Mouse (Mus musculus) lung, postnatal 0 days (tissue): Measurements from ENCODE around the gene Rbp1. TPM values are rescaled to one million over a fixed set of nuclear protein-coding genes. Genes with fewer than 3 reads are reported as not detected.
A peak's percentile ranks its signal among the peaks of the same experiment; 100 is the strongest.

Source experiments
- ATAC-seq: fragments of 200-750 bp; cut with Nextera tagmentation; 2 replicates; pipeline ENCODE4 v1.8.0; 2017; ENCODE audit warnings: moderate library complexity
- DNase-seq: peaks from one replicate; pipeline ENCODE4 v3.0.0-alpha.2; 2016; ENCODE audit warnings: low spot score
- H3K27ac ChIP-seq: fragments of 300-500 bp; sonication (generic); 2 replicates; pipeline ENCODE4 v1.5.1; 2014; ENCODE audit warnings: antibody characterized with exemption, mild to moderate bottlenecking, low read length, mixed read lengths
- H3K27me3 ChIP-seq: fragments of 300-500 bp; sonication (generic); replicated peaks from 2 replicates; pipeline ENCODE4 v1.6.1; 2014; ENCODE audit warnings: low read length, mixed read lengths; ENCODE audit not compliant: insufficient read depth
- H3K36me3 ChIP-seq: fragments of 300-500 bp; sonication (generic); 2 replicates; pipeline ENCODE4 v1.6.1; 2014; ENCODE audit warnings: low read length, mixed read lengths; ENCODE audit not compliant: insufficient read depth
- H3K4me1 ChIP-seq: fragments of 300-500 bp; sonication (generic); 2 replicates; pipeline ENCODE4 v1.6.1; 2014; ENCODE audit warnings: antibody characterized with exemption, low read depth, low read length, mixed read lengths; ENCODE audit not compliant: insufficient read depth
- H3K4me2 ChIP-seq: fragments of 300-500 bp; sonication (generic); replicated peaks from 2 replicates; pipeline ENCODE4 v1.6.1; 2014; ENCODE audit warnings: low read depth, mild to moderate bottlenecking, low read length, moderate library complexity, mixed read lengths
- H3K4me3 ChIP-seq: fragments of 300-500 bp; sonication (generic); 2 replicates; pipeline ENCODE4 v1.5.1; 2014; ENCODE audit warnings: low read depth, low read length
- H3K9ac ChIP-seq: fragments of 300-500 bp; sonication (generic); replicated peaks from 2 replicates; pipeline ENCODE4 v1.6.1; 2014; ENCODE audit warnings: low read depth, mild to moderate bottlenecking
- H3K9me3 ChIP-seq: fragments of 300-500 bp; sonication (generic); 2 replicates; pipeline ENCODE4 v1.6.1; 2016; ENCODE audit warnings: low read length, mixed read lengths
- CTCF ChIP-seq: IDR thresholded peaks from 2 replicates; pipeline ENCODE4 v1.5.1; 2016; ENCODE audit warnings: antibody characterized with exemption, mild to moderate bottlenecking
- EP300 ChIP-seq: IDR thresholded peaks from 2 replicates; pipeline ENCODE4 v1.6.1; 2016; ENCODE audit warnings: antibody characterized with exemption, mild to moderate bottlenecking, control low read depth
- WGBS: fragments of 180-500 bp; shearing (Covaris S2); extraction: QIAGEN DNeasy Blood & Tissue Kit; methylation state at CpG from one replicate; pipeline ENCODE4 v1.1.7; 2014; 5-methylcytosine and 5-hydroxymethylcytosine counted together
- polyA plus RNA-seq: library from polyadenylated mRNA; unstranded; fragments of >200 nt; fragmentation: Nextera tagmentation; extraction: Ambion mirVana; gene quantifications from 2 replicates; pipeline ENCODE4 v1.2.1, GENCODE M21; 2015

Gene Rbp1
- polyA plus RNA-seq: 67.5 and 72.6 TPM in 2 replicates

DNA sequence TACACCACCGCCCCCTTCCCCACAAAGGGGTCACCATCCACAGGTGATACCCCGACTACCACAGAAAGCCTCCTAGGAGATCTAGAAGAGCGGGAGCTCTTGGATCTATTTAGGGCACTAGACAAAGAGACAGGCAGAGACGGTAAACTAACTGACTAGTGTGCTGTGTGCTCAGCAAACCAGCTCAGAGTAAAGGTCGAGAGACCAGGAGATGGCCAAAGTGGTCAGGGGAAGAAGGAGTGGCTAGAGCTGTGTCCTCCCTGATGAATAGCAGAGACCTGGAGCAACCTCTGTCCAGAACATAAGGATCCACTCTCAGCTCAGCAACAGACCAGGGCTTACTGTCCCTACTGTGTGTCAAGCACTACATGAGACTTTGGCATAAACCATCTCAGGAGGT, at the start of gene Rbp1:
Rbp1 (plus strand) TSS at position 306 of the 400 bp plus-strand sequence.
- 66% methylated on average over 5 of the region's 5 CpGs for WGBS
- H3K4me3 ChIP-seq: no peak within 1 kb of the TSS
- H3K9ac ChIP-seq: no peak within 1 kb of the TSS
- no peak for DNase-seq
- H3K9me3 ChIP-seq: no peaks in the 10 kb centered on the region
- peaks cover 3% of the 10 kb centered on the region for H3K4me1 ChIP-seq
- H3K36me3 ChIP-seq: no peaks in the 10 kb centered on the region
- no peak within 1 kb of the TSS for H3K4me2 ChIP-seq
- no peak for TF ChIP-seq EP300
- TF ChIP-seq CTCF: no peak
- H3K27me3 ChIP-seq: no peaks in the 10 kb centered on the region
- no peak for ATAC-seq
- H3K27ac ChIP-seq: no peak within 1 kb of the TSS

DNA sequence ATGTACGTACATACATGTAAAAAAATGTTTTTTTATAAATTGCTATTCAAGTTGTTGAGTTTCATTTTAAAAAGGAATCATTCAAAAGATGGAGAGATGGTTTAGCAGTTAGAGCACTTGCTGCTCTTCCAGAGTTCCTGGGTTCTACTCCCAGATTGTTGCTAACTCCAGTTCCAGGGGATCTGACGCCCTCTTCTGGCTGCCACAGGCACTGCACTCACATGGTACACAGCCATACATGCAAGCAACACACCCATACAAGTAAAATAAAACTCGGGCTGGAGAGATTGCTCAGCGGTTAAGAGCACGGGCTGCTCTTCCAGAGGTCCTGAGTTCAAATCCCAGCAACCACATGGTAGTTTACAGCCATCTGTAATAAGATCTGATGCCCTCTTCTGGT, 49.4 kb upstream of the Rbp1 start:
- no peak overlapping the region for H3K4me2 ChIP-seq
- 86% methylated on average over 5 of the region's 5 CpGs for WGBS
- H3K9me3 ChIP-seq: no peaks in the 10 kb centered on the region
- no peaks in the 10 kb centered on the region for H3K36me3 ChIP-seq
- ATAC-seq: no peak
- H3K27ac ChIP-seq: no peak overlapping the region
- H3K9ac ChIP-seq: no peak overlapping the region
- H3K4me3 ChIP-seq: no peak overlapping the region
- H3K27me3 ChIP-seq: no peaks in the 10 kb centered on the region
- no peak for DNase-seq
- TF ChIP-seq CTCF: 0 out of 2 replicates have a peak, but pooled peaks have one; percentile 10
- TF ChIP-seq EP300: no peak
- H3K4me1 ChIP-seq: no peaks in the 10 kb centered on the region

DNA sequence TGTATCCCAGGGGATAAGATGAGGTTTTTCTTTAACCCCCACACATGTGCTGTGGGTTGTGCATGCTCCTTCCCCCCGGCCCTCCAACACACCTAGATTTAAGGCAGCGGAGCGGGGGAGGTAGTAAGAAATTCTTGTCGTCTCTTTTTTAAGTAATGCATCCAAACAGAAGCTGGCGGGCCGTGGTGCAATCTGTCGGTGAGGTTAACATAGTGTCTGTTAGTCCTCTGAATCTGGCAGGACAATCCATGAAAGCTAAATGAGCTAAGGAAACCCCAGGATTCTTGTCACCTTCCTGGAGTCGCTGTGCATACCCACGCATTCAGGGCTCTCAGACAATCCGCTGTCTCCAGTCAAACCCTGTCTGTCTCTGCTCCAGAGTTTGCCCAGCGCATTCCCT, 47.9 kb upstream of the Rbp1 start:
- H3K4me3 ChIP-seq: no peak overlapping the region
- no peaks in the 10 kb centered on the region for H3K36me3 ChIP-seq
- no peak for DNase-seq
- no peak overlapping the region for H3K9ac ChIP-seq
- ATAC-seq: no peak
- H3K27me3 ChIP-seq: no peaks in the 10 kb centered on the region
- H3K4me2 ChIP-seq: no peak overlapping the region
- H3K9me3 ChIP-seq: no peaks in the 10 kb centered on the region
- 79% methylated on average over 11 of the region's 11 CpGs for WGBS
- no peak overlapping the region for H3K27ac ChIP-seq
- no peaks in the 10 kb centered on the region for H3K4me1 ChIP-seq
- no peak for TF ChIP-seq EP300
- TF ChIP-seq CTCF: no peak

DNA sequence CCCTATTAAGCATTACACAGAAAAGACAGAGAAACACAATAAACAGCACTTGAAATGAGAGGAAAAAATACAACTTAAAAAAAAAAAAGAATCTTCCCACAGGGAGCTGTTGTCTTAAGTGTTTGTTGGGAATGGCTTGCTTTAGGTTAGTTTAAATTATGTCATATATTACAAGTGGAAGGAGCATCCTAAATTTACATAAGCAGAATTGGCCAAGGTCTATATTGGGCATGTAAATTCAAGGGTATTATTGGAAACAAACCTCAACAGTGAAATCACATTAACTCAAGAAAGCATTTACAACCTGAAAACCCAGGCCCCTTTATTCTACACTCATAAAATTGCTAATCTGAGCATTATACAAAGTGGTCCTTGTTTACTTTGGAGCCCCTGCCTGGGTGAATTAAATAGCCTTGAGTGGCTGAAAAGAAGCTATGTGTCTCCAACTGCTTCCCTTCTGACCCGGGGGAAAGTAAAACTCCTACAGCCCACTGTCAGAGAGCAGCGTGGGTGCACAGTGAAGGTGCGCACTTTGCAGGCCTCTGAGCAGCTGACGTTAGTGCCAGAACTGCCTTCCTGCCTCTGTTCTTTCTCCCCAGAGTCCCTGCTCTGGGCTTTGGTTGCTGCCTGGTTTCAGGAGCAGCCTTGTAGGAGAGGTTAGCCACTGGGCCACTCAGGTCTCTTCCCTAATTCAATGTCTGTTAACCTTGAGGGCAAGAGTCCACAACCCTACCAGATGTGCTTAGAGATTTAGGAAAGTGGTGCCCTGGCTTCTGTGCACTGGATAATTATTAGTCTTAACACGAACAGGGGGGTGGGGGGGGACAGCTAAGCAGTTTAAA, 47.2 kb upstream of the Rbp1 start:
- Histone ChIP-seq H3K4me3 (no peak overlapping the region), H3K27ac (no peak overlapping the region), H3K4me2 (no peak overlapping the region), H3K9ac (no peak overlapping the region), H3K27me3 (no peaks in the 10 kb centered on the region), H3K9me3 (no peaks in the 10 kb centered on the region), H3K36me3 (no peaks in the 10 kb centered on the region), H3K4me1 (no peaks in the 10 kb centered on the region)
- ATAC-seq: no peak
- no peak for TF ChIP-seq EP300
- DNase-seq: no peak
- WGBS: 62% methylated on average over 5 of the region's 5 CpGs

DNA sequence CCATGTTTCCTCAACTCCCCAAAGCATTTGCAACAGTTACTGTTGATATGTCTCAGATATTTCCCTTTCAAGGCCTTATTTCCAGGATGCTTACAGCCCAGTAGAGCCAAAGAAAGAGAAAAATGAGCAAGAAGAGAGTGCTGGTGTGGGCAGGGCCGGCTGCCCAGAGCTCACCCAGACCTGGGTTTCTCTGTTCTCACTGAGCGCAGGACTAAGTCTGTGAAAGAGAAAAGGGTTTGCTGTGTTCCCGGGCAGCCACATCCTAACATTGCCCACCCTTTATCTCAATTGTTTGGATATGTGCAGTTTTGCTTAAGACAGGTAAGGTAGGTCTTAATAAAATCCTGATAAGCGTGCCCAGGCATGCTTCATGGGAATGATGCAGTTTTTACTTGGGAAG, 43.0 kb upstream of the Rbp1 start:
- no peak for ATAC-seq
- Histone ChIP-seq H3K27me3 (no peaks in the 10 kb centered on the region), H3K4me2 (no peak overlapping the region), H3K4me1 (no peaks in the 10 kb centered on the region), H3K9me3 (no peaks in the 10 kb centered on the region), H3K36me3 (no peaks in the 10 kb centered on the region), H3K9ac (no peak overlapping the region), H3K27ac (no peak overlapping the region), H3K4me3 (no peak overlapping the region)
- TF ChIP-seq EP300 (no peak), CTCF (no peak)
- 74% methylated on average over 4 of the region's 4 CpGs for WGBS
- no peak for DNase-seq

DNA sequence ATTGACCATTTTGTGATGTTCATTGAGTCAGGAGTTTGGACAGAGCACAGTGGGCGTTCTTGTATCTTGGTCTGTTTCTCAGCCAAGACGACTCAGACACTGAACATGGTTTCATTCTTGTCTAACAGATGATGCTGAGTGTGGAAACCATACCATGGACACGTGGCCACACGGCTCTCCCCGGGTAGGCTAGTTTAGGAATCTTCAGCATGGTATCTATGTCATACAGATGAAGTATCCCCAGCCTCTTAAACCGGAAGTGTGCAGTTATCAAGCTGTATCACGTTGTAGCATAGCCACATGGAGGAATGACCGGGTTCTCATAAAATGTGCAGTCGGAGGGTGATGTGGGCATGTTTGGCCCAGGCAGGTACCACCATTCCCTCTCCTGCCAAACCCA, 42.2 kb upstream of the Rbp1 start:
- H3K27ac ChIP-seq: no peak overlapping the region
- 88% methylated on average over 9 of the region's 9 CpGs for WGBS
- TF ChIP-seq CTCF: no peak

More for the DNA sequence above, 42.2 kb upstream of the Rbp1 start:
- H3K4me2 ChIP-seq: no peak overlapping the region
- no peak for DNase-seq
- ATAC-seq: no peak
- H3K36me3 ChIP-seq: no peaks in the 10 kb centered on the region
- no peaks in the 10 kb centered on the region for H3K4me1 ChIP-seq
- no peak overlapping the region for H3K4me3 ChIP-seq
- no peaks in the 10 kb centered on the region for H3K27me3 ChIP-seq
- no peaks in the 10 kb centered on the region for H3K9me3 ChIP-seq
- no peak overlapping the region for H3K9ac ChIP-seq
